Mouse (Mus musculus): ENCODE data around the gene Oxa1l.

GRCm38 (mm10) chr14:54393794-54394193, 33.2 kb downstream of the Oxa1l start:
- TF ChIP-seq CHD2 (IDR thresholded peaks at IDR 0.05; ENCODE audit: low read length) (no peak), CTCF (IDR thresholded peaks at IDR 0.05 in 2 of 3, conservative IDR thresholded peaks at IDR 0.05 in 1 of 3; ENCODE audit: control insufficient read depth in 1 of 3, insufficient read depth in 1 of 3, low read depth in 2 of 3, low read length in 3 of 3, poor library complexity in 1 of 3, severe bottlenecking in 1 of 3) (no peak), ZC3H11A (IDR thresholded peaks at IDR 0.05; ENCODE audit: low read depth, low read length) (no peak), EP300 (IDR thresholded peaks at IDR 0.05; ENCODE audit: low read depth in 1 of 2, low read length in 2 of 2) (no peak), RCOR1 (IDR thresholded peaks at IDR 0.05; ENCODE audit: low read depth, low read length) (no peak), ZKSCAN1 (IDR thresholded peaks at IDR 0.05; ENCODE audit: low read depth, low read length) (no peak), MAX (IDR thresholded peaks at IDR 0.05; ENCODE audit: low read length) (no peak), ELF1 (IDR thresholded peaks at IDR 0.05; ENCODE audit: low read depth, low read length) (no peak), KAT2A (conservative IDR thresholded peaks at IDR 0.05; ENCODE audit: low read depth, low read length) (no peak), MYB (IDR thresholded peaks at IDR 0.05; ENCODE audit: low read depth, low read length) (no peak), USF1 (IDR thresholded peaks at IDR 0.05; ENCODE audit: low read depth, low read length) (no peak)
